Mouse (Mus musculus): ENCODE results near the gene Depdc1b. TPM values are rescaled to one million over a fixed set of nuclear protein-coding genes. Genes with fewer than 3 reads are reported as not detected.

The Depdc1b gene
- total RNA-seq, 2 experiments from 2014 or later, result 0.95 to 1.7 TPM

GRCm38 (mm10) chr13:108338076-108338836 is 22.1 kb downstream of the Depdc1b start:
- intact Hi-C loops (cut with DNase I), result no loop called here
- DNase-seq (ENCODE audit: extremely low spot score in 1 of 2, low spot score in 2 of 2), result no peak

GRCm38 (mm10) chr13:108339907-108340596 is 23.9 kb downstream of the Depdc1b start:
- intact Hi-C loops (cut with DNase I), result no loop called here
- DNase-seq (ENCODE audit: extremely low spot score in 1 of 2, low spot score in 2 of 2), result no peak

- intact Hi-C loops (cut with DNase I), result no loop called here
- DNase-seq (ENCODE audit: extremely low spot score in 1 of 2, low spot score in 2 of 2), result no peak
These were observed 25.5 kb downstream of the Depdc1b start for GRCm38 (mm10) chr13:108341585-108341984.

GRCm38 (mm10) chr13:108345756-108346155 is 29.6 kb downstream of the Depdc1b start:
- intact Hi-C loops (cut with DNase I), result loop anchor here (1.0 kb wide), 1 partner anchor 866 kb away; no protein-coding TSS in a partner anchor
- no peak for DNase-seq (ENCODE audit: extremely low spot score in 1 of 2, low spot score in 2 of 2)

- intact Hi-C loops (cut with DNase I), result no loop called here
- peak; percentile 42 to 72 for DNase-seq (ENCODE audit: extremely low spot score in 1 of 2, low spot score in 2 of 2)
These were observed 30.9 kb downstream of the Depdc1b start for GRCm38 (mm10) chr13:108347016-108347415.

- intact Hi-C loops (cut with DNase I), result no loop called here
- peak; percentile 50 to 64 for DNase-seq (ENCODE audit: extremely low spot score in 1 of 2, low spot score in 2 of 2)
These were observed 33.5 kb downstream of the Depdc1b start for GRCm38 (mm10) chr13:108349624-108350023.

- no peak for DNase-seq (ENCODE audit: extremely low spot score in 1 of 2, low spot score in 2 of 2)
- intact Hi-C loops (cut with DNase I), result no loop called here
These were observed 37.6 kb downstream of the Depdc1b start for GRCm38 (mm10) chr13:108353781-108354180.

GRCm38 (mm10) chr13:108354804-108355552 is 38.8 kb downstream of the Depdc1b start:
- no peak for DNase-seq (ENCODE audit: extremely low spot score in 1 of 2, low spot score in 2 of 2)
- intact Hi-C loops (cut with DNase I), result no loop called here

GRCm38 (mm10) chr13:108357362-108357761 is 41.2 kb downstream of the Depdc1b start:
- intact Hi-C loops (cut with DNase I), result no loop called here
- no peak for DNase-seq (ENCODE audit: extremely low spot score in 1 of 2, low spot score in 2 of 2)

GRCm38 (mm10) chr13:108358228-108358627 is 42.1 kb downstream of the Depdc1b start:
- DNase-seq (ENCODE audit: extremely low spot score in 1 of 2, low spot score in 2 of 2), result no peak
- intact Hi-C loops (cut with DNase I), result no loop called here

GRCm38 (mm10) chr13:108367496-108367895 is 51.4 kb downstream of the Depdc1b start:
- intact Hi-C loops (cut with DNase I), result loop anchor here (10.0 kb wide), 1 partner anchor 167 kb away; no protein-coding TSS in a partner anchor
- no peak for DNase-seq (ENCODE audit: extremely low spot score in 1 of 2, low spot score in 2 of 2)

GRCm38 (mm10) chr13:108370241-108370941 is 54.3 kb downstream of the Depdc1b start:
- DNase-seq (ENCODE audit: extremely low spot score in 1 of 2, low spot score in 2 of 2), result no peak
- intact Hi-C loops (cut with DNase I), result no loop called here

GRCm38 (mm10) chr13:108371352-108371921 is 55.3 kb downstream of the Depdc1b start:
- no peak for DNase-seq (ENCODE audit: extremely low spot score in 1 of 2, low spot score in 2 of 2)
- intact Hi-C loops (cut with DNase I), result no loop called here

GRCm38 (mm10) chr13:108373231-108373630 is 57.1 kb downstream of the Depdc1b start:
- intact Hi-C loops (cut with DNase I), result no loop called here
- DNase-seq (ENCODE audit: extremely low spot score in 1 of 2, low spot score in 2 of 2), result no peak

GRCm38 (mm10) chr13:108376637-108377036 is 60.5 kb downstream of the Depdc1b start:
- intact Hi-C loops (cut with DNase I), result no loop called here
- DNase-seq (ENCODE audit: extremely low spot score in 1 of 2, low spot score in 2 of 2), result no peak

GRCm38 (mm10) chr13:108381161-108381560 is 65.0 kb downstream of the Depdc1b start:
- no peak for DNase-seq (ENCODE audit: extremely low spot score in 1 of 2, low spot score in 2 of 2)
- intact Hi-C loops (cut with DNase I), result no loop called here

- no peak for DNase-seq (ENCODE audit: extremely low spot score in 1 of 2, low spot score in 2 of 2)
- intact Hi-C loops (cut with DNase I), result no loop called here
These were observed 66.9 kb downstream of the Depdc1b start for GRCm38 (mm10) chr13:108383051-108383450.

GRCm38 (mm10) chr13:108386058-108386457 is 69.9 kb downstream of the Depdc1b start:
- no peak for DNase-seq (ENCODE audit: extremely low spot score in 1 of 2, low spot score in 2 of 2)

GRCm38 (mm10) chr13:108390565-108390964 is 74.4 kb downstream of the Depdc1b start:
- intact Hi-C loops (cut with DNase I), result no loop called here

More at GRCm38 (mm10) chr13:108386058-108386457, 69.9 kb downstream of the Depdc1b start:
- intact Hi-C loops (cut with DNase I), result no loop called here

More at GRCm38 (mm10) chr13:108390565-108390964, 74.4 kb downstream of the Depdc1b start:
- DNase-seq (ENCODE audit: extremely low spot score in 1 of 2, low spot score in 2 of 2), result peak in 1 of 2 experiments; percentile 7

Measured in left cerebral cortex, postnatal 10 days (tissue).